8 mouse cellular contexts compared by ENCODE assay signal in the genomic region with DNA sequence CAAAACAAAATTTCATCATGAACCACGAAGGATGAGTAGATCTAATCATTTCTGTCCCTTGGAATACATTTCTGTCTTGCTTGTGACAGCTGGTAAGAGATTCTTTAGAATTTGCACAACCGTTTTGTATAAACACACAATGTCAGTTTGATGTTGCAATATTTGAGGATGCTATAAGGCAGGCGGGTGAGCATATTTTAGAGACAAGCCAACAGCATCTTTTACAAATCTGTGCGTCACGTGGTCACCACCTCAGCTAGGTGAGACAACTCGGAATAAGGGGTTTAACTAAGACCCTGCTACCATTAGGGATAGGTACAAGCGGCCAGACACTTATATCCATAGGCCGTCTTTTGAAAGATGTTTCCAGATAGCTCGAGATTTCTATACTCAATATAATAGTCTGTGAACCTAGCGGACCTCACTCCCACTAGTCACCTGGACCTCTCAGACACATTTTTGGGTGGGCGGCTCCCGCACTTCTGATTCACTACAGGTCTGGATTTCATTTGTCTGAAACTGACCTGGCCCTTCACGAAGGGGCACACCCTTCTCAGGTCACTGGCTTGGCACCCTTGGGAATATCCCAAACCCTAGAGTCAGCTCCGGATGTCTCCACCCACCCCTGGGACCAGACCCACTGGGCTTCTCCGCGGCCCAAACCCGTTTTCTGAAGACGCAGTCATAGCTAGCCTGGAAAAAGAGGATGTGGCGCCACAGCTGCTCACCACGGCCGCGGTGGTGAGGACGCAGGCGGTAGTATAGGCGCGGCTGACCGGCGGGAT. TPM values are rescaled to one million over a fixed set of nuclear protein-coding genes. Genes with fewer than 3 reads are reported as not detected.
DNase-seq lines count a peak whose midpoint lies in the region; ATAC-seq and TF ChIP-seq lines count a peak whose summit lies in the region.

No protein-coding gene starts in this region.

- TF ChIP-seq POLR2A in lung, adult 2 months (IDR thresholded peaks at IDR 0.05; ENCODE audit: borderline replicate concordance, extremely low read depth, low read depth, low read length): no peak

- peak overlapping the region; percentile 71 for H3K4me2 ChIP-seq in embryonic facial prominence, embryonic 12.5 days (replicated peaks)
- H3K4me2 ChIP-seq in hindbrain, postnatal 0 days (ENCODE audit: low read depth, low read length): peak overlapping the region; percentile 69
- peak overlapping the region; percentile 81 for H3K4me2 ChIP-seq in neural tube, embryonic 12.5 days (replicated peaks)

- H3K27me3 ChIP-seq in embryonic facial prominence, embryonic 12.5 days: no peaks in the 10 kb centered on the region
- no peaks in the 10 kb centered on the region for H3K27me3 ChIP-seq in hindbrain, postnatal 0 days (ENCODE audit: insufficient read depth, low read length)
- no peaks in the 10 kb centered on the region for H3K27me3 ChIP-seq in neural tube, embryonic 12.5 days (replicated peaks)

- H3K36me3 ChIP-seq in embryonic facial prominence, embryonic 12.5 days: peaks cover 6% of the 10 kb centered on the region
- 0 out of 2 replicates have a peak, but pooled peaks cover 3% of the 10 kb centered on the region for H3K36me3 ChIP-seq in hindbrain, postnatal 0 days (ENCODE audit: insufficient read depth, low read length)
- peaks cover 6% of the 10 kb centered on the region for H3K36me3 ChIP-seq in neural tube, embryonic 12.5 days

- 3% methylated on average over 28 of the region's 28 CpGs for WGBS in lung, adult 2 months
- WGBS in embryonic facial prominence, embryonic 12.5 days: 6% methylated on average over 28 of the region's 28 CpGs
- WGBS in hindbrain, postnatal 0 days: 5% methylated on average over 28 of the region's 28 CpGs
- 7% methylated on average over 28 of the region's 28 CpGs for WGBS in neural tube, embryonic 12.5 days

- peak overlapping the region; percentile 65; the same call in 1 of the 2 replicates for H3K27ac ChIP-seq in embryonic facial prominence, embryonic 12.5 days
- peak overlapping the region; percentile 87 for H3K27ac ChIP-seq in hindbrain, postnatal 0 days
- no peak overlapping the region for H3K27ac ChIP-seq in neural tube, embryonic 12.5 days

- peak; percentile 24; the same call in 1 of the 2 replicates for ATAC-seq in embryonic facial prominence, embryonic 12.5 days (ENCODE audit: insufficient number of reproducible peaks, insufficient read depth, low FRiP score, low TSS enrichment)
- ATAC-seq in hindbrain, postnatal 0 days: no peak
- ATAC-seq in neural tube, embryonic 12.5 days (ENCODE audit: low FRiP score, low read depth): peak; percentile 41; the same call in 1 of the 2 replicates

- H3K4me3 ChIP-seq in lung, adult 2 months (replicated peaks; ENCODE audit: extremely low read depth, low read depth, low read length): peak overlapping the region; percentile 93
- H3K4me3 ChIP-seq in embryonic facial prominence, embryonic 12.5 days: peak overlapping the region; percentile 97
- H3K4me3 ChIP-seq in hindbrain, postnatal 0 days (ENCODE audit: low read length): peak overlapping the region; percentile 86
- H3K4me3 ChIP-seq in neural tube, embryonic 12.5 days: peak overlapping the region; percentile 67

- H3K9ac ChIP-seq in embryonic facial prominence, embryonic 12.5 days: peak overlapping the region; percentile 93
- peak overlapping the region; percentile 92 for H3K9ac ChIP-seq in hindbrain, postnatal 0 days (replicated peaks; ENCODE audit: low read length)
- H3K9ac ChIP-seq in neural tube, embryonic 12.5 days: peak overlapping the region; percentile 69

- no peak for DNase-seq in lung, adult 2 months
- DNase-seq in lung, postnatal 14 days: no peak
- no peak for DNase-seq in hindbrain, postnatal 0 days (ENCODE audit: low spot score)
- no peak for DNase-seq in urinary bladder, adult 18-20 months (ENCODE audit: low spot score in 2 of 2)
- no peak for DNase-seq in embryo, embryonic 9.5 days (ENCODE audit: extremely low spot score)
- DNase-seq in lung, postnatal 36 days: no peak

- TF ChIP-seq CTCF in lung, adult 2 months (IDR thresholded peaks at IDR 0.05; ENCODE audit: insufficient read depth, low read length): no peak
- TF ChIP-seq CTCF in hindbrain, postnatal 0 days (IDR thresholded peaks at IDR 0.05; ENCODE audit: low read depth): no peak

- no peaks in the 10 kb centered on the region for H3K9me3 ChIP-seq in embryonic facial prominence, embryonic 12.5 days
- no peaks in the 10 kb centered on the region for H3K9me3 ChIP-seq in hindbrain, postnatal 0 days (ENCODE audit: low read length)
- no peaks in the 10 kb centered on the region for H3K9me3 ChIP-seq in neural tube, embryonic 12.5 days

- peaks cover 17% of the 10 kb centered on the region for H3K4me1 ChIP-seq in lung, adult 2 months (ENCODE audit: control insufficient read depth, insufficient read depth, low read length)
- H3K4me1 ChIP-seq in embryonic facial prominence, embryonic 12.5 days: peaks cover 23% of the 10 kb centered on the region; the same call in 1 of the 2 replicates
- H3K4me1 ChIP-seq in hindbrain, postnatal 0 days (ENCODE audit: insufficient read depth, low read length): peaks cover 16% of the 10 kb centered on the region
- peaks cover 29% of the 10 kb centered on the region for H3K4me1 ChIP-seq in neural tube, embryonic 12.5 days

RNA-seq across cellular contexts. Expression of gene Mis12, which starts 0.8 kb away (rescaled TPM):
- polyA plus RNA-seq in lung, adult 2 months (2012; rRNA removed): 3.2 and 5.1 TPM in 2 replicates
- 57.5 and 58.0 TPM in 2 replicates for polyA plus RNA-seq in embryonic facial prominence, embryonic 12.5 days (2016; fragmentation: Nextera tagmentation; extraction: Ambion mirVana)
- 6.1 and 12.5 TPM in 2 replicates for total RNA-seq in hindbrain, postnatal 0 days (2014; rRNA removed)
- polyA plus RNA-seq in hindbrain, postnatal 0 days (2015; fragmentation: Nextera tagmentation; extraction: Ambion mirVana): 14.1 and 16.2 TPM in 2 replicates
- polyA plus RNA-seq in neural tube, embryonic 12.5 days (2016; fragmentation: Nextera tagmentation; extraction: Ambion mirVana): 43.3 and 45.0 TPM in 2 replicates

RNA-seq across cellular contexts. Expression of gene Derl2, which starts 1.0 kb away (rescaled TPM):
- polyA plus RNA-seq in lung, adult 2 months (2012; rRNA removed): 9.0 and 15.5 TPM in 2 replicates
- 42.1 and 44.0 TPM in 2 replicates for polyA plus RNA-seq in embryonic facial prominence, embryonic 12.5 days (2016; fragmentation: Nextera tagmentation; extraction: Ambion mirVana)
- total RNA-seq in hindbrain, postnatal 0 days (2014; rRNA removed): 25.7 and 31.5 TPM in 2 replicates
- polyA plus RNA-seq in hindbrain, postnatal 0 days (2015; fragmentation: Nextera tagmentation; extraction: Ambion mirVana): 25.3 and 28.2 TPM in 2 replicates
- polyA plus RNA-seq in neural tube, embryonic 12.5 days (2016; fragmentation: Nextera tagmentation; extraction: Ambion mirVana): 38.1 and 39.5 TPM in 2 replicates

RNA-seq across cellular contexts. Expression of gene Dhx33, which starts 14.4 kb away (rescaled TPM):
- polyA plus RNA-seq in lung, adult 2 months (2012; rRNA removed): 16.3 and 20.5 TPM in 2 replicates
- 27.2 TPM in 2 replicates for polyA plus RNA-seq in embryonic facial prominence, embryonic 12.5 days (2016; fragmentation: Nextera tagmentation; extraction: Ambion mirVana)
- total RNA-seq in hindbrain, postnatal 0 days (2014; rRNA removed): 22.9 and 24.3 TPM in 2 replicates
- polyA plus RNA-seq in hindbrain, postnatal 0 days (2015; fragmentation: Nextera tagmentation; extraction: Ambion mirVana): 8.3 and 10.0 TPM in 2 replicates
- 17.3 and 18.0 TPM in 2 replicates for polyA plus RNA-seq in neural tube, embryonic 12.5 days (2016; fragmentation: Nextera tagmentation; extraction: Ambion mirVana)

RNA-seq across cellular contexts. Expression of gene 6330403K07Rik, which starts 14.7 kb away (rescaled TPM):
- 1.5 and 1.7 TPM in 2 replicates for polyA plus RNA-seq in lung, adult 2 months (2012; rRNA removed)
- 270 and 273 TPM in 2 replicates for polyA plus RNA-seq in embryonic facial prominence, embryonic 12.5 days (2016; fragmentation: Nextera tagmentation; extraction: Ambion mirVana)
- total RNA-seq in hindbrain, postnatal 0 days (2014; rRNA removed): 696 and 765 TPM in 2 replicates
- polyA plus RNA-seq in hindbrain, postnatal 0 days (2015; fragmentation: Nextera tagmentation; extraction: Ambion mirVana): 673 and 681 TPM in 2 replicates
- 399 and 411 TPM in 2 replicates for polyA plus RNA-seq in neural tube, embryonic 12.5 days (2016; fragmentation: Nextera tagmentation; extraction: Ambion mirVana)

RNA-seq across cellular contexts. Expression of gene C1qbp, which starts 35.8 kb away (rescaled TPM):
- 50.9 and 94.1 TPM in 2 replicates for polyA plus RNA-seq in lung, adult 2 months (2012; rRNA removed)
- polyA plus RNA-seq in embryonic facial prominence, embryonic 12.5 days (2016; fragmentation: Nextera tagmentation; extraction: Ambion mirVana): 254 and 255 TPM in 2 replicates
- total RNA-seq in hindbrain, postnatal 0 days (2014; rRNA removed): 14.9 and 22.0 TPM in 2 replicates
- 201 TPM in 2 replicates for polyA plus RNA-seq in hindbrain, postnatal 0 days (2015; fragmentation: Nextera tagmentation; extraction: Ambion mirVana)
- 210 and 223 TPM in 2 replicates for polyA plus RNA-seq in neural tube, embryonic 12.5 days (2016; fragmentation: Nextera tagmentation; extraction: Ambion mirVana)
